ENCODE assay signal across 16 mouse cellular contexts in genomic region chr8:46293201-46293600, GRCm38 (mm10). TPM values are rescaled to one million over a fixed set of nuclear protein-coding genes. Genes with fewer than 3 reads are reported as not detected.
DNase-seq lines count a peak whose midpoint lies in the region; ATAC-seq lines count a peak whose summit lies in the region.
"Had no signal": no experiment of that assay in that cellular context is flagged by ENCODE, and none has a peak within 500 bp of the region (broad histone marks: within the 10 kb centered on the region; RNA-seq: fewer than 3 reads in every experiment).

No protein-coding gene starts in this region.

- H3K4me3 ChIP-seq in heart, embryonic 14.5 days (ENCODE audit: control insufficient read depth in 1 of 2, insufficient read depth in 1 of 2, low read depth in 1 of 2, low read length in 2 of 2), result peak overlapping the region in 1 of 2 experiments; percentile 2; a peak in 1 of 4 replicates
- H3K4me3 ChIP-seq in embryonic facial prominence, embryonic 13.5 days, result peak overlapping the region; percentile 6; the same call in 1 of the 2 replicates
- peak overlapping the region; percentile 34 for H3K4me3 ChIP-seq in forebrain, embryonic 12.5 days (replicated peaks)
- H3K4me3 ChIP-seq in midbrain, embryonic 13.5 days (replicated peaks), result peak overlapping the region; percentile 32
- H3K4me3 ChIP-seq: left cerebral cortex, adult 2 months; limb, embryonic 15.5 days had no signal

- peaks cover 2 to 5% of the 10 kb centered on the region in 2 experiments; a peak in 2 of 4 replicates for H3K4me1 ChIP-seq in heart, embryonic 14.5 days (ENCODE audit: control insufficient read depth in 2 of 2, insufficient read depth in 2 of 2, low read length in 2 of 2)
- H3K4me1 ChIP-seq in embryonic facial prominence, embryonic 13.5 days, result peaks cover 28% of the 10 kb centered on the region
- peaks cover 66% of the 10 kb centered on the region for H3K4me1 ChIP-seq in forebrain, embryonic 12.5 days
- H3K4me1 ChIP-seq in midbrain, embryonic 13.5 days (replicated peaks), result peaks cover 50% of the 10 kb centered on the region

- 3% methylated on average over 14 of the region's 14 CpGs for WGBS in heart, embryonic 14.5 days
- WGBS in embryonic facial prominence, embryonic 13.5 days, result 2% methylated on average over 14 of the region's 14 CpGs
- WGBS in forebrain, embryonic 12.5 days, result 2% methylated on average over 14 of the region's 14 CpGs
- WGBS in midbrain, embryonic 13.5 days, result 2% methylated on average over 14 of the region's 14 CpGs

- DNase-seq in heart, adult 18-20 months, result no peak
- DNase-seq in left cerebral cortex, adult 11 months (ENCODE audit: low spot score), result no peak
- DNase-seq: cerebellum, adult 11-12 months; gastrocnemius, postnatal 36 days; kidney, adult 8-10 months; lung, adult 18-20 months; lung, postnatal 4 days; thymus, postnatal 25 days had no signal

- ATAC-seq in heart, embryonic 14.5 days (ENCODE audit: insufficient number of reproducible peaks, insufficient read depth, low FRiP score, low read depth), result no peak
- no peak for ATAC-seq in embryonic facial prominence, embryonic 13.5 days (ENCODE audit: insufficient number of reproducible peaks, insufficient read depth, low FRiP score, low TSS enrichment, low read depth)
- ATAC-seq in forebrain, embryonic 12.5 days (ENCODE audit: low FRiP score), result no peak
- no peak for ATAC-seq in midbrain, embryonic 13.5 days
- ATAC-seq in granulocyte monocyte progenitor cell, adult 5-6 weeks (replicated peaks; ENCODE audit: poor library complexity, severe bottlenecking), result no peak

- peaks cover 98% of the 10 kb centered on the region for H3K27me3 ChIP-seq in heart, embryonic 14.5 days (ENCODE audit: control insufficient read depth, insufficient read depth, low read length)
- H3K27me3 ChIP-seq in embryonic facial prominence, embryonic 13.5 days, result peaks cover 100% of the 10 kb centered on the region
- peaks cover 89% of the 10 kb centered on the region for H3K27me3 ChIP-seq in forebrain, embryonic 12.5 days
- H3K27me3 ChIP-seq in midbrain, embryonic 13.5 days, result peaks cover 93% of the 10 kb centered on the region

- no peak overlapping the region for H3K27ac ChIP-seq in heart, embryonic 14.5 days (replicated peaks in 1 of 2; ENCODE audit: control insufficient read depth in 1 of 2, insufficient read depth in 1 of 2, low read depth in 2 of 2, low read length in 2 of 2)
- no peak overlapping the region for H3K27ac ChIP-seq in embryonic facial prominence, embryonic 13.5 days
- no peak overlapping the region for H3K27ac ChIP-seq in forebrain, embryonic 12.5 days
- H3K27ac ChIP-seq in midbrain, embryonic 13.5 days, result no peak overlapping the region
- H3K27ac ChIP-seq: left cerebral cortex, adult 2 months; limb, embryonic 15.5 days had no signal

- peak overlapping the region; percentile 4; the same call in 1 of the 2 replicates for H3K4me2 ChIP-seq in heart, embryonic 14.5 days (ENCODE audit: low read length)
- H3K4me2 ChIP-seq in embryonic facial prominence, embryonic 13.5 days, result no peak overlapping the region
- H3K4me2 ChIP-seq in forebrain, embryonic 12.5 days, result peak overlapping the region; percentile 58
- peak overlapping the region; percentile 54 for H3K4me2 ChIP-seq in midbrain, embryonic 13.5 days (replicated peaks)
- H3K4me2 ChIP-seq: limb, embryonic 15.5 days had no signal

- H3K36me3 ChIP-seq in heart, embryonic 14.5 days (ENCODE audit: control insufficient read depth, insufficient read depth, low read length), result no peaks in the 10 kb centered on the region
- H3K36me3 ChIP-seq in embryonic facial prominence, embryonic 13.5 days, result no peaks in the 10 kb centered on the region
- H3K36me3 ChIP-seq in forebrain, embryonic 12.5 days (replicated peaks), result no peaks in the 10 kb centered on the region
- no peaks in the 10 kb centered on the region for H3K36me3 ChIP-seq in midbrain, embryonic 13.5 days
- H3K36me3 ChIP-seq: limb, embryonic 15.5 days had no signal

- H3K9me3 ChIP-seq in heart, embryonic 14.5 days (ENCODE audit: control insufficient read depth, low read length), result no peaks in the 10 kb centered on the region
- H3K9me3 ChIP-seq in embryonic facial prominence, embryonic 13.5 days, result no peaks in the 10 kb centered on the region
- no peaks in the 10 kb centered on the region for H3K9me3 ChIP-seq in forebrain, embryonic 12.5 days
- no peaks in the 10 kb centered on the region for H3K9me3 ChIP-seq in midbrain, embryonic 13.5 days
- H3K9me3 ChIP-seq: limb, embryonic 15.5 days had no signal

- no peak overlapping the region for H3K9ac ChIP-seq in heart, embryonic 14.5 days (ENCODE audit: low read length)
- H3K9ac ChIP-seq in embryonic facial prominence, embryonic 13.5 days, result no peak overlapping the region
- H3K9ac ChIP-seq in forebrain, embryonic 12.5 days, result no peak overlapping the region; the same call in 1 of the 2 replicates
- no peak overlapping the region for H3K9ac ChIP-seq in midbrain, embryonic 13.5 days (replicated peaks)
- H3K9ac ChIP-seq: limb, embryonic 15.5 days had no signal

RNA-seq across cellular contexts. Expression of gene Helt, which starts 1.3 kb away (rescaled TPM):
- not detected in 2 replicates for polyA plus RNA-seq in heart, embryonic 14.5 days (2014; fragmentation: Nextera tagmentation; extraction: Ambion mirVana)
- total RNA-seq in heart, adult 18-20 months (2021), result 1 to 10 TPM; 1.5 to 3.4 TPM
- polyA plus RNA-seq in embryonic facial prominence, embryonic 13.5 days (2015; fragmentation: Nextera tagmentation; extraction: Ambion mirVana), result 0.48 TPM in 1 of 2 replicates, not detected in the other
- polyA plus RNA-seq in forebrain, embryonic 12.5 days (2016; fragmentation: Nextera tagmentation; extraction: Ambion mirVana), result 11.1 and 13.0 TPM in 2 replicates
- 27.1 and 38.4 TPM in 2 replicates for polyA plus RNA-seq in midbrain, embryonic 13.5 days (2015; fragmentation: Nextera tagmentation; extraction: Ambion mirVana)
- total RNA-seq in granulocyte monocyte progenitor cell, adult 5-6 weeks (2014; fragmentation: Nextera tagmentation), result not detected in 2 replicates
- total RNA-seq in granulocyte monocyte progenitor cell, adult 5-6 weeks (2017), result not detected in 2 replicates
- total RNA-seq: left cerebral cortex, adult 2 months had no signal
- polyA plus RNA-seq: large intestine, adult 2 months; limb, embryonic 15.5 days had no signal
